Mouse (Mus musculus) heart, embryonic 10.5 days (tissue): ENCODE results near the gene Nup62cl. TPM values are rescaled to one million over a fixed set of nuclear protein-coding genes. Genes with fewer than 3 reads are reported as not detected.

Source experiments
- DNase-seq: peaks from one replicate; pipeline ENCODE4 v3.0.0-alpha.2; 2017; ENCODE audit warnings: low spot score
- H3K27ac ChIP-seq: fragments of 300-500 bp; sonication (generic); 2 replicates; pipeline ENCODE4 v1.5.1; 2016; ENCODE audit warnings: mild to moderate bottlenecking
- H3K27me3 ChIP-seq: fragments of 300-500 bp; sonication (generic); 2 replicates; pipeline ENCODE4 v1.6.1; 2016; ENCODE audit warnings: mild to moderate bottlenecking; ENCODE audit not compliant: poor library complexity, insufficient read depth, severe bottlenecking
- H3K36me3 ChIP-seq: fragments of 300-500 bp; sonication (generic); 2 replicates; pipeline ENCODE4 v1.6.1; 2016; ENCODE audit warnings: mild to moderate bottlenecking, moderate library complexity
- H3K4me1 ChIP-seq: fragments of 300-500 bp; sonication (generic); 2 replicates; pipeline ENCODE4 v1.6.1; 2016; ENCODE audit warnings: mild to moderate bottlenecking
- H3K4me3 ChIP-seq: fragments of 300-500 bp; sonication (generic); 2 replicates; pipeline ENCODE4 v1.5.1; 2016; ENCODE audit warnings: mild to moderate bottlenecking, moderate library complexity
- H3K9me3 ChIP-seq: fragments of 300-500 bp; sonication (generic); 2 replicates; pipeline ENCODE4 v1.6.1; 2016; ENCODE audit warnings: mild to moderate bottlenecking, moderate library complexity
- WGBS: fragments of 180-500 bp; shearing (Covaris S2); methylation state at CpG from one replicate; pipeline ENCODE4 v1.1.7; 2016; 5-methylcytosine and 5-hydroxymethylcytosine counted together
- polyA plus RNA-seq: library from polyadenylated mRNA; unstranded; fragments of >200 nt; fragmentation: Nextera tagmentation; extraction: Ambion mirVana; gene quantifications from 2 replicates; pipeline ENCODE4 v1.2.1, GENCODE M21; 2016

Gene Nup62cl
- polyA plus RNA-seq = 3.7 and 5.8 TPM in 2 replicates

GRCm38 (mm10) chrX:140062135-140062975, at the start of gene Nup62cl, which contains the start of gene Pih1h3b:
Gene Nup62cl (minus strand): TSS chrX:140062712.
Gene Pih1h3b (plus strand): TSS chrX:140062879.
- DNase-seq = peak; percentile 80
- Histone ChIP-seq H3K4me3 (peak within 1 kb of the TSS; percentile 57), H3K27me3 (peaks cover 26% of the 10 kb centered on the region), H3K4me1 (no peaks in the 10 kb centered on the region), H3K36me3 (no peaks in the 10 kb centered on the region), H3K9me3 (peaks cover 5% of the 10 kb centered on the region; the same call in 1 of the 2 replicates), H3K27ac (no peak within 1 kb of the TSS)
- 23% methylated on average over 64 of the region's 64 CpGs for WGBS

DNA sequence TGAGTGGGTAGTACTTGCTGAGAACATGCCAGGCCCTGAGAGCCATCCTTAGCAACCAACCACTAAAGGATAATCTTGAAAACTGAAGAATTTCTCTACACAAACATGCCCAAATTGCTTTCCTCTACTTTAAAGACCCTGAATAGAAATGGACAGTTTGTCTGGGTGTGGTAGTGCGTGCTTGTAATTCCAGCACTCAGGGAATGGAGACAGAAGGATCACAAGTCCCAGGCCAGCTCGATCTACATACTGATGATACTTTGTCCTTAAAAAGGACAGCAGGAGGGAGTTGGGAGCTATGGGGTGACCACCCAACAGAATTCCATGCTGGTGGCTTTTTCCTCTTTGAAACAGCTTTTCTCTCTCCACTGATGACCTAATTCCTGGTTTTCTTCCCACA, 31.6 kb upstream of the Nup62cl start:
- Histone ChIP-seq H3K4me3 (no peak overlapping the region), H3K9me3 (no peaks in the 10 kb centered on the region), H3K36me3 (no peaks in the 10 kb centered on the region), H3K4me1 (no peaks in the 10 kb centered on the region), H3K27ac (no peak overlapping the region), H3K27me3 (no peaks in the 10 kb centered on the region)
- 69% methylated on average over 2 of the region's 2 CpGs for WGBS
- no peak for DNase-seq

- H3K9me3 ChIP-seq = no peaks in the 10 kb centered on the region
- no peaks in the 10 kb centered on the region for H3K36me3 ChIP-seq
- no peaks in the 10 kb centered on the region for H3K27me3 ChIP-seq
- no peak overlapping the region for H3K27ac ChIP-seq
- no peak overlapping the region for H3K4me3 ChIP-seq
- no peaks in the 10 kb centered on the region for H3K4me1 ChIP-seq
- DNase-seq = no peak
- 86% methylated on average over 2 of the region's 2 CpGs for WGBS
These were observed 20.0 kb upstream of the Nup62cl start for GRCm38 (mm10) chrX:140082535-140082934.

DNA sequence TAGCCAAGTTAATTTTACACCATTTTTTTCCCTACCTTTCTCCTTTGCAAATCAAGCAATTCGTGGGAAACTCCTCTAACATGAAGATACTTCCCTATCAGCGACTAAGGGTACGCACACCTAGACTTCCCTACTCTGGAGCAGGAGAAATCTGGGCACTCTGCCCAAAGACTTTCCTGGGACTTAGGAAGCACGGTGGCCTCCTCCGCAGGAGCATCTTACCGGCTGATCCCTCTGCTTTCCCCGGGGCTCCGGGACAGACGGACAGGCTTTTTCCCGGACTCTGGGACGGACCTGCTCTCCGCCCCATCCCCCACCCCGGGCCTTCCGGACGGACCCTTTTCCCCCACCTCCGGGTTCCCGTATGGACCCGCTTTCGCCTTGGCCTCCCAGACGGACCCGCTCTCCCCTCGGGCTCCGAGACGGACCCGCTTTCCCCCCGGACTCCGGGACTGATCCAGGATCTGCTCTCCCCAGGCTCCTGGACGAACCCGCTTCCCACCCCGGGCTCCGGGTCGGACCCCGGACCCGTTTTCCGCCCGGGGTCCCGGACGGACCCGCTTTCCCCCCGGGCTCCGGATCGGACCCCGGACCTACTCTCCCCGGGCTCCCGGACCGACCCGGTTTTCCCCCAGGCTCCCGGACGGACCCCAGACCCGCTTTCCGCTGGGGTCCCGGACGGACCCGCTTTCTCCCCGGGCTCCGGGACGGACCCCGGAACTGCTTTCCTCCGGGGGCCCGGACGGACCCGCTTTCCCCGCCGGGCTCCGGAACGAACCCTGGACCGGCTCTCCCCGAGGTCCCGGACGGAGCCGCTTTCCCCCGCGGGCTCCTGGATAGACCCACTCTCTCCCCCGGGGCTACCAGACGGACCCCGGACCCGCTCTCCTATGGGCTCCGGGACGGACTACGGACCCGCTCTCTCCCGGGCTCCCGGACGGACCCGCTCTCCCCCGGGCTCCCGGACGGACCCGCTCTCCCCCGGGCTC, 1.3 kb downstream of the Nup62cl start:
- H3K4me1 ChIP-seq = no peaks in the 10 kb centered on the region
- no peak overlapping the region for H3K27ac ChIP-seq
- H3K36me3 ChIP-seq = no peaks in the 10 kb centered on the region
- peak overlapping the region; percentile 57 for H3K4me3 ChIP-seq
- DNase-seq = no peak
- WGBS = 14% methylated on average over 86 of the region's 90 CpGs
- H3K9me3 ChIP-seq = peaks cover 5% of the 10 kb centered on the region; the same call in 1 of the 2 replicates
- peaks cover 26% of the 10 kb centered on the region for H3K27me3 ChIP-seq

- 0 out of 2 replicates have a peak, but pooled peaks cover 8% of the 10 kb centered on the region for H3K36me3 ChIP-seq
- H3K27me3 ChIP-seq = no peaks in the 10 kb centered on the region
- no peaks in the 10 kb centered on the region for H3K9me3 ChIP-seq
- 79% methylated on average over 4 of the region's 4 CpGs for WGBS
- DNase-seq = no peak
- peak overlapping the region; percentile 58 for H3K4me3 ChIP-seq
- no peaks in the 10 kb centered on the region for H3K4me1 ChIP-seq
- no peak overlapping the region for H3K27ac ChIP-seq
These were observed 63.8 kb downstream of the Nup62cl start for GRCm38 (mm10) chrX:139998691-139999065.

DNA sequence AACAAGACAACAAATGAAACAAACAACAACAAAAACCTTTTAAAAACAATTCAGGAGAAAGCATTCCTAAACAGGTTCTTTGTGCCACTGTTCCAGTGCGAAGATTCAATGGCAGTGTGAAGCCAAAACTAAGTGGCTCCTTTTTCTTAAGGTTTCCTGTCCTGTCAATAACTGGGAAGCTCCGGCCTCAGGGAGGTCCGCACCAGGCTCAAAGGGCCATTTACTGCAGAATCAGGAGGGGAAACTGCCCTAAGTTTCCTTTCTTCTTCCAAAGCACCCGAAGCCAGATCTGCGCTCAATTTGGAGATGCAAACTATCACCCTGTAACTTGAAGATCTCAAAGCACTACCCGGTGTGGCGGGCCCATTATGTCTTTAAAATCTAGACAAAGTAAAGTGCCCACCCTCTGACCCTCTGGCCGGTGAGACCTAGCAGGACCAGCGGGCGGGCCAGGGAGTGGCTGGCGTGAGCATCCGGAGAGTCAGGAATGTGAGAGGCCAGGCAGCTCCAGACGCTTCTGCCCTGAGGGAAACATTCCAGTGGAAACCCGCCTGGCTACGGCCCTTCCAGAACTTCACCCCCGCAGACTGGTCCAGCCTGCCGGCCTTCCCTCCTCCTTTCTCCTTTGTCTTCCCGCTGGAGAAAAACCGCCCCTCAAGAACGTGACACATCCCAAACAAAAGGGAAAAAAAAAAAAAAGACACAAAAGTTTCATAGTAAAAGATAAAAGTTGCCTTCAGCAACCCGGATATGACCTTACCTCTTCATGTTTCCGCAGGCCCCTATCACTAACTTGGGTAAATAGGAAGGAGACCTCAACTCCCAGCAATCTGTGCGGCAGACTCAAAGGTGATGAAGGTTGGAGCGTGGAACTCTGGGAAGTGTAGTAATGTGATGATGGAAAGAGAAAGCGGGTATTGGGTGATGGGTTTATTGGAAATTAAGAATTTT, 64.5 kb downstream of the Nup62cl start, which contains the start of gene Rbm41:
Gene Rbm41, minus strand, starts transcription at position 856 of the 951 bp plus-strand sequence.
- Histone ChIP-seq H3K4me3 (peak within 1 kb of the TSS; percentile 58), H3K27ac (peak within 1 kb of the TSS; percentile 82), H3K4me1 (no peaks in the 10 kb centered on the region), H3K9me3 (no peaks in the 10 kb centered on the region), H3K36me3 (peaks cover 11% of the 10 kb centered on the region), H3K27me3 (no peaks in the 10 kb centered on the region)
- peak; percentile 77 for DNase-seq
- 16% methylated on average over 25 of the region's 25 CpGs for WGBS

GRCm38 (mm10) chrX:139982115-139982514, 80.4 kb downstream of the Nup62cl start:
- no peaks in the 10 kb centered on the region for H3K36me3 ChIP-seq
- H3K4me3 ChIP-seq = no peak overlapping the region
- DNase-seq = no peak
- H3K27ac ChIP-seq = no peak overlapping the region
- 41% methylated on average over 5 of the region's 5 CpGs for WGBS
- no peaks in the 10 kb centered on the region for H3K4me1 ChIP-seq
- H3K27me3 ChIP-seq = no peaks in the 10 kb centered on the region
- no peaks in the 10 kb centered on the region for H3K9me3 ChIP-seq

Other genes with a start within 250 kb of the Nup62cl start
- gene Morc4, start 191.0 kb downstream of the Nup62cl start, polyA plus RNA-seq = 10.1 and 12.6 TPM in 2 replicates
- gene Rbm41, start 64.1 kb downstream of the Nup62cl start, polyA plus RNA-seq = 5.5 and 6.8 TPM in 2 replicates
- gene Pih1h3b, start 167 bp upstream of the Nup62cl start, polyA plus RNA-seq = not detected in 2 replicates